Mouse (Mus musculus): ENCODE results near the gene Sgcd. TPM values are rescaled to one million over a fixed set of nuclear protein-coding genes. Genes with fewer than 3 reads are reported as not detected.

Gene Sgcd
- polyA plus RNA-seq, 1 experiment from 2014 or later, result 0.14 TPM

GRCm38 (mm10) chr11:47050390-47050789 lies 938.4 kb downstream of the Sgcd start:
- no peaks in the 10 kb centered on the region for H3K27me3 ChIP-seq
- no peak overlapping the region for H3K4me3 ChIP-seq (replicated peaks)
- WGBS (ENCODE audit: insufficient replicate concordance), result 39% methylated on average over 2 of the region's 2 CpGs
- H3K27ac ChIP-seq, result no peak overlapping the region
- no peak overlapping the region for H3K4me2 ChIP-seq
- no peaks in the 10 kb centered on the region for H3K4me1 ChIP-seq (replicated peaks)
- no peaks in the 10 kb centered on the region for H3K36me3 ChIP-seq
- no peak for DNase-seq
- no peak overlapping the region for H3K9ac ChIP-seq
- no peak for ATAC-seq (ENCODE audit: low read depth)
- H3K9me3 ChIP-seq (replicated peaks), result no peaks in the 10 kb centered on the region

GRCm38 (mm10) chr11:47049756-47050155 lies 939.0 kb downstream of the Sgcd start:
- no peak for DNase-seq
- H3K4me2 ChIP-seq, result no peak overlapping the region
- no peaks in the 10 kb centered on the region for H3K4me1 ChIP-seq (replicated peaks)

GRCm38 (mm10) chr11:47032318-47032717 lies 956.5 kb downstream of the Sgcd start:
- Histone ChIP-seq H3K4me2 (no peak overlapping the region), H3K36me3 (no peaks in the 10 kb centered on the region), H3K9ac (no peak overlapping the region), H3K9me3 (replicated peaks) (no peaks in the 10 kb centered on the region), H3K27ac (no peak overlapping the region), H3K27me3 (no peaks in the 10 kb centered on the region), H3K4me1 (replicated peaks) (no peaks in the 10 kb centered on the region), H3K4me3 (replicated peaks) (no peak overlapping the region)
- DNase-seq (no peak), ATAC-seq (ENCODE audit: low read depth) (no peak)
- WGBS (ENCODE audit: insufficient replicate concordance), result 25% methylated on average over 5 of the region's 5 CpGs

More at GRCm38 (mm10) chr11:47049756-47050155, 939.0 kb downstream of the Sgcd start:
- no peak for ATAC-seq (ENCODE audit: low read depth)
- 53% methylated on average over 4 of the region's 4 CpGs for WGBS (ENCODE audit: insufficient replicate concordance)
- Histone ChIP-seq H3K36me3 (no peaks in the 10 kb centered on the region), H3K27me3 (no peaks in the 10 kb centered on the region), H3K4me3 (replicated peaks) (no peak overlapping the region), H3K9me3 (replicated peaks) (no peaks in the 10 kb centered on the region), H3K9ac (no peak overlapping the region), H3K27ac (no peak overlapping the region)

- H3K9ac ChIP-seq, result no peak overlapping the region
- 39% methylated on average over 6 of the region's 6 CpGs for WGBS (ENCODE audit: insufficient replicate concordance)
- H3K4me2 ChIP-seq, result no peak overlapping the region
- DNase-seq, result no peak
- no peak overlapping the region for H3K4me3 ChIP-seq (replicated peaks)
- no peaks in the 10 kb centered on the region for H3K27me3 ChIP-seq
- no peaks in the 10 kb centered on the region for H3K4me1 ChIP-seq (replicated peaks)
- H3K9me3 ChIP-seq (replicated peaks), result no peaks in the 10 kb centered on the region
- no peaks in the 10 kb centered on the region for H3K36me3 ChIP-seq
- no peak for ATAC-seq (ENCODE audit: low read depth)
- H3K27ac ChIP-seq, result no peak overlapping the region
These were observed 967.9 kb downstream of the Sgcd start for GRCm38 (mm10) chr11:47020874-47021273.

- H3K4me2 ChIP-seq, result no peak overlapping the region
- H3K27me3 ChIP-seq, result no peaks in the 10 kb centered on the region
- no peak for ATAC-seq (ENCODE audit: low read depth)
- no peak overlapping the region for H3K9ac ChIP-seq
- H3K36me3 ChIP-seq, result no peaks in the 10 kb centered on the region
- no peaks in the 10 kb centered on the region for H3K9me3 ChIP-seq (replicated peaks)
- H3K27ac ChIP-seq, result no peak overlapping the region
- WGBS (ENCODE audit: insufficient replicate concordance), result 52% methylated on average over 2 of the region's 2 CpGs
- no peak for DNase-seq
- no peak overlapping the region for H3K4me3 ChIP-seq (replicated peaks)
- no peaks in the 10 kb centered on the region for H3K4me1 ChIP-seq (replicated peaks)
These were observed 970.6 kb downstream of the Sgcd start for GRCm38 (mm10) chr11:47018139-47018538.

GRCm38 (mm10) chr11:47015683-47016082 lies 973.1 kb downstream of the Sgcd start:
- Histone ChIP-seq H3K4me2 (no peak overlapping the region), H3K36me3 (no peaks in the 10 kb centered on the region), H3K4me3 (replicated peaks) (no peak overlapping the region), H3K9ac (no peak overlapping the region), H3K27me3 (no peaks in the 10 kb centered on the region), H3K27ac (no peak overlapping the region), H3K4me1 (replicated peaks) (no peaks in the 10 kb centered on the region), H3K9me3 (replicated peaks) (no peaks in the 10 kb centered on the region)
- WGBS (ENCODE audit: insufficient replicate concordance), result 35% methylated on average over 2 of the region's 2 CpGs
- ATAC-seq (ENCODE audit: low read depth) (no peak), DNase-seq (no peak)

- H3K4me2 ChIP-seq, result no peak overlapping the region
- H3K4me1 ChIP-seq (replicated peaks), result no peaks in the 10 kb centered on the region
- no peak overlapping the region for H3K4me3 ChIP-seq (replicated peaks)
- H3K27ac ChIP-seq, result no peak overlapping the region
- no peak for ATAC-seq (ENCODE audit: low read depth)
- DNase-seq, result no peak
- no peaks in the 10 kb centered on the region for H3K36me3 ChIP-seq
- H3K27me3 ChIP-seq, result no peaks in the 10 kb centered on the region
- H3K9me3 ChIP-seq (replicated peaks), result no peaks in the 10 kb centered on the region
- no peak overlapping the region for H3K9ac ChIP-seq
These were observed 974.5 kb downstream of the Sgcd start for GRCm38 (mm10) chr11:47014278-47014677.

GRCm38 (mm10) chr11:47010166-47010565 lies 978.6 kb downstream of the Sgcd start:
- Histone ChIP-seq H3K36me3 (no peaks in the 10 kb centered on the region), H3K4me2 (no peak overlapping the region), H3K27ac (no peak overlapping the region), H3K9me3 (replicated peaks) (no peaks in the 10 kb centered on the region), H3K4me3 (replicated peaks) (no peak overlapping the region), H3K4me1 (replicated peaks) (no peaks in the 10 kb centered on the region), H3K27me3 (no peaks in the 10 kb centered on the region), H3K9ac (no peak overlapping the region)
- no peak for ATAC-seq (ENCODE audit: low read depth)
- DNase-seq, result no peak

- Histone ChIP-seq H3K36me3 (no peaks in the 10 kb centered on the region), H3K4me2 (no peak overlapping the region), H3K9ac (no peak overlapping the region), H3K27ac (no peak overlapping the region), H3K4me1 (replicated peaks) (no peaks in the 10 kb centered on the region), H3K9me3 (replicated peaks) (no peaks in the 10 kb centered on the region), H3K4me3 (replicated peaks) (no peak overlapping the region), H3K27me3 (no peaks in the 10 kb centered on the region)
- DNase-seq (no peak), ATAC-seq (ENCODE audit: low read depth) (no peak)
- 49% methylated on average over 1 of the region's 1 CpGs for WGBS (ENCODE audit: insufficient replicate concordance)
These were observed 983.4 kb downstream of the Sgcd start for GRCm38 (mm10) chr11:47005301-47005875.

GRCm38 (mm10) chr11:46939311-46939710 lies 1049.5 kb downstream of the Sgcd start:
- Histone ChIP-seq H3K27ac (no peak overlapping the region), H3K4me3 (replicated peaks) (no peak overlapping the region), H3K27me3 (no peaks in the 10 kb centered on the region), H3K4me2 (no peak overlapping the region), H3K9me3 (replicated peaks) (no peaks in the 10 kb centered on the region), H3K4me1 (replicated peaks) (no peaks in the 10 kb centered on the region), H3K9ac (no peak overlapping the region), H3K36me3 (no peaks in the 10 kb centered on the region)
- DNase-seq (no peak), ATAC-seq (ENCODE audit: low read depth) (no peak)
- 57% methylated on average over 4 of the region's 4 CpGs for WGBS (ENCODE audit: insufficient replicate concordance)

- Histone ChIP-seq H3K9ac (no peak overlapping the region), H3K4me1 (replicated peaks) (no peaks in the 10 kb centered on the region), H3K9me3 (replicated peaks) (no peaks in the 10 kb centered on the region), H3K27me3 (no peaks in the 10 kb centered on the region), H3K4me3 (replicated peaks) (no peak overlapping the region), H3K36me3 (no peaks in the 10 kb centered on the region), H3K27ac (no peak overlapping the region), H3K4me2 (no peak overlapping the region)
- 61% methylated on average over 1 of the region's 1 CpGs for WGBS (ENCODE audit: insufficient replicate concordance)
- ATAC-seq (ENCODE audit: low read depth) (no peak), DNase-seq (no peak)
These were observed 1063.8 kb downstream of the Sgcd start for GRCm38 (mm10) chr11:46924946-46925345.

GRCm38 (mm10) chr11:46920244-46920643 lies 1068.5 kb downstream of the Sgcd start:
- no peak overlapping the region for H3K4me3 ChIP-seq (replicated peaks)
- H3K27ac ChIP-seq, result no peak overlapping the region
- H3K27me3 ChIP-seq, result no peaks in the 10 kb centered on the region
- DNase-seq (no peak), ATAC-seq (ENCODE audit: low read depth) (no peak)
- no peaks in the 10 kb centered on the region for H3K9me3 ChIP-seq (replicated peaks)
- WGBS (ENCODE audit: insufficient replicate concordance), result 61% methylated on average over 1 of the region's 1 CpGs
- no peak overlapping the region for H3K9ac ChIP-seq
- no peak overlapping the region for H3K4me2 ChIP-seq
- no peaks in the 10 kb centered on the region for H3K36me3 ChIP-seq
- H3K4me1 ChIP-seq (replicated peaks), result no peaks in the 10 kb centered on the region

Data from liver, embryonic 13.5 days (tissue).